Mouse (Mus musculus) ES-E14 (cell line): ENCODE data around the gene Ppp1r16b.

ENCODE experiments used
- MAFK ChIP-seq: IDR thresholded peaks from 2 replicates; pipeline ENCODE4 v1.6.1; 2014; ENCODE audit warnings: mild to moderate bottlenecking, low read depth, low read length, inconsistent platforms; ENCODE audit not compliant: insufficient read depth
- ZC3H11A ChIP-seq: IDR thresholded peaks from 2 replicates; pipeline ENCODE4 v1.6.1; 2012; ENCODE audit warnings: low read depth, mild to moderate bottlenecking, inconsistent platforms, low read length, borderline replicate concordance

DNA sequence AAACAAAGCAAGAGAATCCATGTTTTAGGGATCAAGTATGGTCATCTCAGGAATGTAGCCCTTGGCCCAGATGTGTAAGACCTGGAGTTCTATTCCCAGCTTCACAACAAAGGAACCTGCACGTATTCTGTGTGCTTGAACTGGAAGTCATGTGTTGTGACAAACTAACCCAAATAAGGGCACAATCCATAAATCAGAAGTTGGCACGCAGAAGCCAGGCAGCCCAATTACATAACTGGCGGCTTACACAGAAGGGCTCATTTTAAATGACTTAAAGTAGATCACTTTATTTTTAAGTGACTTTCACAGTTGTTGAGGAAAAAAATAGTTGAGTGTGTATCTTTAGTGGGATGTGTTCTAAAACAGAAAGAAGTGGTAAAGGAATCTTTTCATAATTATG, 21.4 kb upstream of the Ppp1r16b start:
- TF ChIP-seq ZC3H11A (no peak), MAFK (no peak)
